Mouse (Mus musculus): Measurements from ENCODE around the gene Dst. TPM values are rescaled to one million over a fixed set of nuclear protein-coding genes. Genes with fewer than 3 reads are reported as not detected.

The Dst gene
- total RNA-seq, 2 experiments from 2014 or later: 243 to 269 TPM

DNA sequence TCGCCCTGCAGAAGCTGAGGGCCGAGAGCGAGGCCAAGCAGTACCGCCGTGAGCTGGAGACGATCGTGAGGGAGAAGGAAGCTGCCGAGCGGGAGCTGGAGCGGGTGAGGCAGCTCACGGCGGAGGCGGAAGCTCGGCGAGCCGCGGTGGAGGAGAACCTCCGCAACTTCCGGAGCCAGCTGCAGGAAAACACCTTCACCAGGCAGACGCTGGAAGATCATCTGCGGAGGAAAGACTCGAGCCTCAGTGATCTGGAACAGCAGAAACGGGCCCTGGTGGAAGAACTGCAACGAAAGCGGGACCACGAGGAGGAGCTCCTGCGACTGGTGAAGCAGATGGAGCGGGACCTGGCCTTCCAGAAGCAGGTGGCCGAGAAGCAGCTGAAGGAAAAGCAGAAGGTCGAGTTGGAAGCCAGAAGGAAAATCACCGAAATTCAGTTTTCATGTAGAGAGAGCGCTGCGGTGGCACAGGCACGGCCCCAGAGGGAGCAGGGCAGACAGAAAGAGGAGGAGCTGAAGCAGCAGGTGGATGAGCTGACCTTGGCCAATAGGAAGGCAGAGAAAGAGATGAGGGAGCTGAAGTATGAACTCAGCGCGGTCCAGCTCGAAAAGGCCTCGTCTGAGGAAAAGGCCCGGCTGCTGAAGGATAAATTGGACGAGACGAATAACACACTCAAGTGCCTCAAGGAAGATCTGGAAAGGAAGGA, 270.1 kb downstream of the Dst start:
- intact Hi-C loops (cut with DNase I): no loop called here
- no peak for DNase-seq (ENCODE audit: low spot score in 2 of 2)

DNA sequence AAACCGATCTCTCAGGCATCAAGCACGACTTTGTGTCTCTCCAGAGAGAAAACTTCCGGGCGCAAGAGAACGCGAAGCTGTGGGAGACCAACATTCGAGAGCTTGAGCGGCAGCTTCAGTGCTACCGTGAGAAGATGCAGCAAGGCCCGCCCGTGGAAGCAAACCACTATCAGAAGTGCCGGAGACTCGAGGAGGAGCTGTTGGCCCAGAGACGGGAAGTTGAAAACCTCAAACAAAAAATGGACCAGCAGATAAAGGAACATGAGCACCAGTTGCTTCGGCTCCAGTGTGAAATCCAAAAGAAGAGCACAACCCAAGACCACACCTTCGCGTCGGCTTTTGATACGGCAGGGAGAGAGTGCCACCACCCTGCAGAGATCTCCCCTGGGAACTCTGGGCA, 271.7 kb downstream of the Dst start:
- intact Hi-C loops (cut with DNase I): no loop called here

DNA sequence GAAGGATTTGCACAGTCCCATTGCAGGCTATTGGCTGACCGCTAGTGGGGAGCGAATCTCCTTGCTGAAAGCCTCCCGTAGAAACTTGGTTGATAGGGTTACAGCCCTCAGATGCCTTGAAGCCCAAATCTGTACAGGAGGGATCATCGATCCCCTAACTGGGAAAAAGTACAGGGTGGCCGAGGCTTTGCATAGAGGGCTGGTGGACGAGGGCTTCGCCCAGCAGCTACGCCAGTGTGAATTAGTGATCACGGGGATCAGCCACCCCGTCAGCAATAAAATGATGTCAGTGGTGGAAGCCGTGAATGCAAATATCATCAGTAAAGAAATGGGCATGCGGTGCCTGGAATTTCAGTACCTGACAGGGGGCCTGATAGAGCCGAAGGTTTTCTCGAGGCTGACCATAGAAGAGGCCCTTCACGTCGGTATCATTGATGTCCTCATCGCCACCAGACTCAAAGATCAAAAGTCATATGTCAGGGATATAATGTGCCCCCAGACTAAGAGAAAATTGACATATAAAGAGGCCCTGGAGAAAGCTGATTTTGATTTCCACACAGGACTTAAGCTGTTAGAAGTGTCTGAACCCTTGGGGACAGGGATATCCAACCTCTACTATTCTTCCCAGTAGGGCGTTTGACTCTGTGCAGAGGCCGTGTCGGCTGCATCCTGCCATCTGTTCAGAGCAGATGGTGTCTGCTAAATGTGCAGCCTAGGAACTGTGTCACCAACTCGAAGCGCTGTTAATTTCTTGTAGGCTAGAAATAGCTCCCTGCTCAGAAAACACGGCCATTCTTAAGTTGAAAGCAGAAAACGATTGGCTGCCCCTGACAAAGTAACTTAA, 274.6 kb downstream of the Dst start:
- intact Hi-C loops (cut with DNase I): no loop called here
- DNase-seq (ENCODE audit: low spot score in 2 of 2): peak; percentile 49 to 57

More for the DNA sequence above, 271.7 kb downstream of the Dst start:
- DNase-seq (ENCODE audit: low spot score in 2 of 2): no peak

DNA sequence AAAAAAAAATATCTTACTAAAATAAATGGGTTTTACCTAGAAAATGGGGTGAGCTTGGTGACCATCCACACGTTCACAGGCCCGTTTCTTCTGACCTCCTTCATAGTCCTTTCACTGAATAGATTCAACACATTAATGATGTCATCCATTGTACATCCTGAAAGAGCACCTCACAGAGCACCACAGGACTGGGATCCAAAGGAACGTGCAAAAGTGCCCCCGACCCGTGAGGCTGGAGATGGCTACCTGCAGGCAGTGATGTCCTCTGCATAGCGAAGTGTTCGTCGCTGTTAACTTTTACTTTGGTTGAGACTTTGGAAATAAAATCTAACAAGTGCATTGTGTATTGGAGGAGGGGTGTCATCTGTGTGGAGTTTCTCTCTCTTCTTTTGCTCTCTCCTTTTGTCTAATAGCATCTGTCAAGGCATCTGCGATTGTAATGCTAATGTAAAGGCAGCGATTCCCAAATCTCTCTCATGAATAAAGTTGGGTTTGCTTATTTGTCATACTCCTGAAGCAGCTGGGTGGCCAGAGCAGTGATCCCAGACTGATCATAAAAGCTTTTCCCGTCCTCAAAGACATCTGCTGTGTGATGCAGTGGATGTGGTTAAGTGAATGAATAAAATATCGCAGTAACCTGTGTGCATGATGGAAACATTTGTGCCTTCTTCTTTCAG, 275.4 kb downstream of the Dst start:
- DNase-seq (ENCODE audit: low spot score in 2 of 2): no peak
- intact Hi-C loops (cut with DNase I): no loop called here

DNA sequence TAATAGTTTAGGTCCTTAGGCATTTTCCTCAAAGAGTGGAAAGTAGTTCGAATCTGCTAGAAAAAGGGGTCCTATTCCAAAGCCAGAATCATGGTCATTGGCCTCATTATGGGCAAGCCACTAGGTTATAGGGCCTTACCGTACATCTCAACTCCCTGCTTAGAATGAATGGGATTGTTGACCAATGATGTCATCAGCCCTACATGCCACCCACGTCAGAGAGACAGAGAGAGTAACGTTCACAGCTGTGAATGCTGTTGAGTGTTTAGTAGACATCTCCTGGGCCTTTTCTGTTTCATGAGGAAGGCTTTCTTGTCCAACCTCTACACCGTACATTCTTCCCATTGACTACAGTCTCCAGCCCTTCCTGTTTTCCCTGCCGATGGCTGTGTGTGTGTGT, 276.2 kb downstream of the Dst start:
- intact Hi-C loops (cut with DNase I): no loop called here
- DNase-seq (ENCODE audit: low spot score in 2 of 2): no peak

DNA sequence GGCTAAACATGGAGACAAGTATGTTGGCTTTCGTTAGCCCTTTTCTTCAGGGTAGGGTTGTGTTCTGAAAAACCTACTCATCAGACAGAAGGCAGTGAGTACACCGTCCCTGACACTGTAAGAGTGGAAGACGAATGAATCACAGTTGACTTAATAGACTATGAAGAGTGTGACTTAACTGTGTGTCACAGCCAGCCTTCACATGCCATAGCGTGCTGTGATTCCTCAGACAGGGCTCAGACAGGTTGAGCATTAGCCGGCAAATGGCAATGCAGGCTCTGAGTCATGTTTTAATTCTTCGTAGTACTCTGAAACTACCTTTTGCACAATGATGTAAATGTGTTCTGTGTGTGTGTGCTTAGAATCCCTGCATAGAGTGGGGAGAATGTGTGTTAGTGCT, 278.0 kb downstream of the Dst start:
- DNase-seq (ENCODE audit: low spot score in 2 of 2): no peak
- intact Hi-C loops (cut with DNase I): no loop called here

DNA sequence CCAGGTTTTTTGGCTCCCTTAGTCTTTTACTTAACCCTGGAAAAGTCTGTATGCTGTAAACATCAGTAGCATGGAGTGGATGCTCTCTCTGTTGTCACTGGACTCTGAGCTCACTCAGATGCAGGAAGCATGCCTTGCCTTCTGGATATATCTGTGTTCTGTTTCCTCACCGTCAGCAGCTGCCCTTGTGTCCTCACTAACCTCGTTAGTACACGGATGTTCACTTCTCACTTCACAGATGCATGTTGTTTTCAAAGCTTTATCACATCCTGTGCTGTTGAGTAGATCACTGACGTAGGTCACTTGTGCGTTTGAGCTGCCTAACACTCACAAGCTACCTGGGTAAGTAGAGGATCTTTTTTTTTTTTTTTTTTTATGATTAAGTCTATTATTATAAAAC, 279.5 kb downstream of the Dst start:
- intact Hi-C loops (cut with DNase I): no loop called here
- no peak for DNase-seq (ENCODE audit: low spot score in 2 of 2)

DNA sequence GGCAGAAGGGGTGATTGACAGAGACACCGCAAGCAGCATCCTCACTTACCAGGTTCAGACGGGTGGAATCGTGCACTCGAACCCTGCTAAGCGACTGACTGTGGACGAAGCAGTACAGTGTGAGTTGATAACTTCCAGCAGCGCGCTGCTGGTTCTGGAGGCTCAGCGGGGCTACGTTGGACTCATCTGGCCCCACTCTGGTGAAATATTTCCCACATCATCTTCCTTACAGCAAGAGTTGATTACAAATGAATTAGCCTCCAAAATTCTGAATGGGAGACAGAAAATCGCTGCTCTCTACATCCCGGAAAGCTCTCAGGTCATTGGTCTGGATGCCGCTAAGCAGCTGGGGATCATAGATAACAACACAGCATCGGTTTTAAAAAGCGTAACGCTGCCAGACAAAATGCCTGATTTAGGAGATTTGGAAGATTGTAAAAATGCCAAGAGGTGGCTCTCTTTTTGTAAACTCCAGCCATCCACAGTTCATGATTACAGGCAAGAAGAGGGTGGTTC, 280.8 kb downstream of the Dst start:
- intact Hi-C loops (cut with DNase I): no loop called here

DNA sequence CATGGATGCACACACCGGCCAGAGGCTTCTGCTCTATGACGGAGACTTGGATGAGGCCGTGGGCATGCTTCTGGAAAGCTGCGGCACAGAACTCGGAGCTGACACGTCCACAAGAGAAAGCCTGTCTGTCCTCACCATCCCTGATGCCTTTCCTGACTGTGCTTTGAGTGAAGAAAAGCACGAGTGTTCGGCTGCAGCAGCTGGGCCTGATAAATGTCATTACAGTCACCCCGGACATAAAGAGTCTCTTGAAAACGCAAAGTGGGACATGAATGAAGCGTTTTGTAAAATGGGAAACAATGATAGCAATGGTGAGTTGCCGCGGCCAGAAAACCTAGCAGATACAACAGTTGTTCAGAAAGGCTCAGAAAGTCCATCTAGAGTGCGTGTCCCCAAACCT, 281.3 kb downstream of the Dst start:
- intact Hi-C loops (cut with DNase I): no loop called here
- no peak for DNase-seq (ENCODE audit: low spot score in 2 of 2)

More for the DNA sequence above, 280.8 kb downstream of the Dst start:
- no peak for DNase-seq (ENCODE audit: low spot score in 2 of 2)

DNA sequence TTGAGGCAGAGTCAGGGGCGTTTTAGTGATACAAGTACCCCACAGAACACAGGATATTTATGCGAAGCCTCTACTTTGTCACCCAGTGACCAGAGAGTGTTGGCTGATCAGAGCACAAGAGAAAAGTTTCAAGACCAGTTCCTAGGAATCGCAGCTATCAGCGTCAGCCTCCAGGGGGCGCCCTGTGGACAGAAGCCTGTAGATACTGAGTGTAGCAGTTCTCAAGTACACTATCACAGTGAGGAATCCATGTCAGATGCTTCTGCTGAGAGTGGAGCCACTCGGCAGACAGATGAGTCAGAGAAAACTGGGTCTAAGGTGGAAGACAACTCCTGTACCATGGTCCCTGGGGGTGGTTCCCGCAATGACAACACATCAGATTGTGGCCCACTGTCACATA, 281.9 kb downstream of the Dst start:
- intact Hi-C loops (cut with DNase I): no loop called here

DNA sequence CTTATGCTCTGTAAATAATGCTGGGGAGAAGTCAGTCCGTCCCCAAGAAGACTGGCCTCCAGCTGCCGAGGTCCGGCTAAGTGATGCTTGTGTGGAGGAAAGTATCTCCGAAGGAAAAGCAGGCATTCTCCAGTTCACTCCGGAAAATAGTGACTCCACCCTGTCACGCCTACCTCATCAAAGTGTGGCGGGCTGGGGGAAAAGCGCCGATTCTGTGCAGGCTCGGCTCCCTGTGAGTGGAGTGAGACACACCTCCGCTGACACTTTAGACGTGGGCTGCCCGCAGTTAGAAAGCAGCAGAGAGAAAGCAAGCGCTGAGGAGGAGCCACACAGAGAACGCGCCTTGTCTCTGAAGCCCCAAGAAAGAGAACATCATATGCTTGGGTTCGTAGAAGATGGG, 284.1 kb downstream of the Dst start:
- intact Hi-C loops (cut with DNase I): no loop called here
- no peak for DNase-seq (ENCODE audit: low spot score in 2 of 2)

More for the DNA sequence above, 281.9 kb downstream of the Dst start:
- DNase-seq (ENCODE audit: low spot score in 2 of 2): no peak

DNA sequence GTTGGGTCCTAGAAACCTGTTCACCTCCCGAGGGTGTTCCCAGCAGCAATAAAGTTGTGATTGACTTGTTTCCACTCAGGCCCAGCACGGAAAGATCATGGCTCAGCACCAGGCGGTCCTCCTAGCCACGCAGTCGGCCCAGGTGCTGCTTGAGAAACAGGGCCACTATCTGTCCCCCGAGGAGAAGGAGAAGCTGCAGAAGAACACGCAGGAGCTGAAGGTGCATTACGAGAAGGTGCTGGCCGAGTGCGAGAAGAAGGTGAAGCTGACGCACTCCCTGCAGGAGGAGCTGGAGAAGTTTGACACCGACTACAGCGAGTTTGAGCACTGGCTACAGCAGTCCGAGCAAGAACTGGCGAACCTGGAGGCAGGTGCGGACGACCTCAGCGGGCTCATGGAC, 292.8 kb downstream of the Dst start:
- DNase-seq (ENCODE audit: low spot score in 2 of 2): no peak
- intact Hi-C loops (cut with DNase I): no loop called here

DNA sequence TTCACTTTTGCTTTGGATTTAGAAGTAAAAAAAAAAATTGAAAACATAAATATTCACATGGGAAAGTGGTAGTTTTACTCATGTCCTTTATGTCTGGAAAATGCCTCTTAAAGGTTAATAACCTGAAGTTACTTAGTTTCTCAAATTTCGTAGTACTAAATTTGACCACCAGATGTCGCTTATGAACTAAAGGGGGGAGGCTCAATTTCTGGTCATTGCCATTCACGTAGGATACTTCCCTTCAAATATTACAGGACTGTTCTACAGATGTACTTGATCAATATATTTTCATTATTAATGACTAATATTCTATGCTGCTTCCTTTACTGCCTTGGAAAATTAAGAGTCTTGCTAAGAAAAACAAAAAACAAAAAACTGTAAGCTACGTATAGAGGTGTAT, 293.5 kb downstream of the Dst start:
- DNase-seq (ENCODE audit: low spot score in 2 of 2): no peak
- intact Hi-C loops (cut with DNase I): no loop called here

DNA sequence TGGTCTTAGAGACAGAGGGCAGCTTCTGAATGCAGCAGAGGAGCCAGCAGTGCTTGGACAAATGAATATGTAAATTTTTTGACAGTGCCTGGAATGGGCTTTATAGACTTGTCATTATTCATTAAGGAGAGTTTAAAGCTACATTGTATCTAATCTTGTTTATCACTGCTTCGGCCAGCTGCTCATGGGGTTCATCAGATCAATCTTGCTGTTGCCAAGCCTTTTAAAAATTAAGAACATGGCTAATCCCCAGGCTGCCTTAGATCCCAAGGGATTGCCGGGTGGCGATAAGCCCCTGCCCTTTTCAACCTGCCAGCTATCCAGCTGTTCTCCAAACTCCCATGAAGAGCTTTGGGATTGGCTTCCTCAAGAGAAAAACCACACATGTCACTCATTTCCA, 303.7 kb downstream of the Dst start:
- no peak for DNase-seq (ENCODE audit: low spot score in 2 of 2)
- intact Hi-C loops (cut with DNase I): loop anchor here (10.0 kb wide), 2 partner anchors 63 to 223 kb away; partner anchors contain the start of genes Ccdc115 and Imp4

DNA sequence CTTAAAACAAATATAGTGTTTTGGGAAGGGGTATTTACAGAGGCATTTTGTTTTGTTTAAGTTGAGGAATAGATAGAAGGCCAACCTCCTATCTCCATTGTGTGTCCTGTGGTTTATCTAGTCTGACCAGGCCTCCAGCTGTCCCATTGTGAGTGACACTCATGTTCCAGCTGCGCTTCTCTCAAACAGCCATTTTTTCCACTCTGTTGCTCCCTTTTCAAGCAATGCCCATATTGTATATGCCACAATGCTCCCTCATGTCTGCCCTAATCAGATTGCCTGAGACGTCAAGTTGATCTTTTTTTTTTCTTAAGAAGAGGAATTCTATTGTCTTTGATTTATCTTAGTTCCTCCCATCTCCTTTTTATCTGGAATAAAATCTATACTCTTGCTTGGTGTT, 308.4 kb downstream of the Dst start:
- intact Hi-C loops (cut with DNase I): loop anchor here (10.0 kb wide), 2 partner anchors 58 to 218 kb away; partner anchors contain the start of genes Ccdc115 and Imp4
- no peak for DNase-seq (ENCODE audit: low spot score in 2 of 2)

DNA sequence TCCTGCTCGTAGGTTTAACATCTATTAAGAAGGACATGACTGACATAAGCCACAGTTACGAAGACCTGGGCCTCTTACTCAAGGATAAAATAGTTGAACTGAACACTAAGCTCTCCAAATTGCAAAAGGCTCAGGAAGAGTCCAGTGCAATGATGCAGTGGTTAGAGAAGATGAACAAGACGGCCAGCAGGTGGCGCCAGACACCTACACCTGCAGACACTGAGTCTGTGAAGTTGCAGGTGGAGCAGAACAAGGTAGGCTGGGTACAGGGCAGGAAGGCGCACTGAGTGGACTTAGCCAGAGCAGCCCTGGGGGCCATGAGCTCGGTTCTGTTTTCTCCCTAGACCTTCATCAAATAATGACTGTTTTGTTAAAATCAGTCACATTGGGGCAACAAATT, 310.3 kb downstream of the Dst start:
- intact Hi-C loops (cut with DNase I): loop anchor here (1.0 to 10.0 kb wide), 3 partner anchors 56 to 216 kb away; partner anchors contain the start of genes Ccdc115 and Imp4
- DNase-seq (ENCODE audit: low spot score in 2 of 2): peak; percentile 61 to 71

DNA sequence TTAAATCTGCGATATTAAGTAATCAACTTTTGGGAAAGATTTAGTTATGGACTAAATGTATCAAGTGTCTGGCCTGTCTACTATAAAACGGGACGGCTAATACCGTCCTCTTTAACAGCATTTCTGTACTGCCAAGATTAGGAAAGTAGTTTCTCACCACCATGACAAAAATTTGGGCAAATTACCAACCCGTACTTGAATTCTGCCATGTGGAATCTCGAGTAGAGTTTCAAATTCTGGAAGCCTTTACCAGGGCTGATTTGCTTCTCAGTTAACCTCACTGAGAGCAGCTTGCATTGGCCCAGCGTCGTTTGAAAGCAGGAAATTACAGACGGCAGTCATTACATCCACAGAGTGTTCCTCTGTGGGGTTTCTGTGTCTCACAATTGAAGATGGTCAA, 310.8 kb downstream of the Dst start:
- intact Hi-C loops (cut with DNase I): loop anchor here (1.0 to 10.0 kb wide), 3 partner anchors 56 to 216 kb away; partner anchors contain the start of genes Ccdc115 and Imp4
- DNase-seq (ENCODE audit: low spot score in 2 of 2): no peak

DNA sequence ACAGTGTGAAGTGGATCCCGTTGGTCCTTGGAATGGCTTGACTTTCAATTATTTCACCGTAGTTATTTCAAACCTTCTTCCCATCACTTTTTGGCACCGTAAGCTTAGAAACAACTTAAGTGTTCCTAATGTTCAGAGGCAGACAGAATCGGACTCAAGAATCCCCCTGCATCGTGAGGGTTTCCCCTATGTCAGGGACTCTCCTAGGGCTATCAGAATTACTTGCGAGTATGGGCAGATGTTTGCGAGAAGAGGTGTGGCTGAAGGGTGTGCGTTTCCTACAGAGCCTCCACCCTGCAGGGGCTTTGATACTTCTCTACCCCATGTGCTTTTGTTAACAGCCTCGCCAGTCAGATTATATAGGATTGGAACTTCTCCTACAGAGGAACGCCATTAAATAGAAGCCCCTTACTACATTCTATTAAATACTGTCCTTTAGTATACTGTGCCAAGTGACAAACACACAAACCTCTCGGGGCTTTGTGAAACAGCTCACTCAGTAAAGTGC, 312.1 kb downstream of the Dst start:
- no peak for DNase-seq (ENCODE audit: low spot score in 2 of 2)
- intact Hi-C loops (cut with DNase I): no loop called here

DNA sequence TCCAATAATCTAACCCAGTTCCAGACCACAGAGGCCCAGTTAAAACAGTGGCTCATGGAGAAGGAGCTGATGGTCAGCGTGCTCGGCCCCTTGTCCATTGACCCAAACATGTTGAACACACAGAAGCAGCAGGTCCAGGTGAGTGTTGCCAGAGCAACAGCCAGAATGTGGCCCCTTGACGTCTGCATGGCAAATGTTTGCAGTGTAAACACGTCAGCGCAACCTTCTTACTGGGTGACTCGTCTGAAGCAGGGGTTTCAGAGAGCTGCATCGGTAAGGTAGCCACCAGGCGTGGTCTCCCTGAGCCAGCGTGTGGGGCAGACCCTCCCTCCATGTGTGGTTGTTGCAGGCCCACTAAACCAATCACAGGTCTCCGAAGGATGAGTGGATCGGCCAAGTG, 315.8 kb downstream of the Dst start:
- intact Hi-C loops (cut with DNase I): no loop called here
- DNase-seq (ENCODE audit: low spot score in 2 of 2): no peak

DNA sequence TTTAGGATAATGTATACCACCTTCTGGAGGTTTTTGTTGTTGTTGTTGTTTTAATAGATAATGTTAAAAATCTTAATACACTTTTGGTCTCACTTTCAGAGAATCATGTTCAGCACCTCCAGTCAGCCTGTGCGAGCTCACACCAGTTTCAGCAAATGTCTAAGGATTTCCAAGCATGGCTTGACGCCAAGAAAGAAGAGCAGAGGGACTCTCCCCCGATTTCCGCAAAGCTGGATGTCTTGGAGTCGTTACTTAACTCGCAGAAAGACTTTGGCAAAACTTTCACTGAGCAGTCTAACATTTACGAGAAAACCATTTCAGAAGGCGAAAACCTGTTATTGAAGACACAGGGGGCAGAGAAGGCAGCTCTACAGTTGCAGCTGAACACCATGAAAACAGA, 319.7 kb downstream of the Dst start:
- DNase-seq (ENCODE audit: low spot score in 2 of 2): no peak

More for the DNA sequence above, 319.7 kb downstream of the Dst start:
- intact Hi-C loops (cut with DNase I): no loop called here

Data from left cerebral cortex, postnatal 36 days (tissue).